Mouse (Mus musculus): ENCODE measurements around the gene Gm9040.
"Not testable (repeated sequence)": the region's sequence is repeated elsewhere in the genome, so short reads cannot be mapped to it uniquely, and the experiment has no call there.

- not testable (repeated sequence) for TF ChIP-seq POLR2A (IDR thresholded peaks at IDR 0.05; ENCODE audit: control insufficient read depth, extremely low read depth, insufficient read depth, low read length, poor library complexity); CTCF (IDR thresholded peaks at IDR 0.05; ENCODE audit: borderline replicate concordance, control insufficient read depth, extremely low read depth, insufficient read depth, low read length, poor library complexity)
Observed at GRCm38 (mm10) chr10:118326869-118327268, at the start of gene Gm9040.
